Mouse (Mus musculus) brain, embryonic 14.5 days (tissue): ENCODE results near the gene Ppfibp1.

Experiments
- CTCF ChIP-seq: fragments of 200-500 bp; IDR thresholded peaks from 2 replicates; pipeline ENCODE4 v1.5.1; 2012; ENCODE audit warnings: inconsistent platforms, mild to moderate bottlenecking, moderate library complexity, borderline replicate concordance; ENCODE audit not compliant: insufficient read depth, insufficient read length; ENCODE audit errors: extremely low read depth
- POLR2A ChIP-seq: fragments of 200-500 bp; IDR thresholded peaks from 2 replicates; pipeline ENCODE4 v1.6.1; 2012; ENCODE audit warnings: mild to moderate bottlenecking, inconsistent platforms, borderline replicate concordance; ENCODE audit not compliant: poor library complexity, insufficient read depth, insufficient read length, severe bottlenecking; ENCODE audit errors: extremely low read depth

GRCm38 (mm10) chr6:146893890-146894289, 5.6 kb downstream of the Ppfibp1 start:
- no peak for TF ChIP-seq CTCF
- no peak for TF ChIP-seq POLR2A
